Mouse (Mus musculus): ENCODE data around the gene Cntn1. TPM values are rescaled to one million over a fixed set of nuclear protein-coding genes. Genes with fewer than 3 reads are reported as not detected.

The Cntn1 gene
- polyA plus RNA-seq, 1 experiment from 2014 or later = 0.05 TPM

- no peaks in the 10 kb centered on the region for H3K9me3 ChIP-seq (replicated peaks)
- H3K36me3 ChIP-seq (replicated peaks) = no peaks in the 10 kb centered on the region
- no peaks in the 10 kb centered on the region for H3K27me3 ChIP-seq
- no peak overlapping the region for H3K4me3 ChIP-seq (replicated peaks)
- no peak for ATAC-seq (ENCODE audit: insufficient read depth)
- no peak overlapping the region for H3K9ac ChIP-seq
- H3K4me2 ChIP-seq = no peak overlapping the region
- H3K4me1 ChIP-seq (replicated peaks) = no peaks in the 10 kb centered on the region
- H3K27ac ChIP-seq (replicated peaks) = no peak overlapping the region
- 65% methylated on average over 6 of the region's 6 CpGs for WGBS (ENCODE audit: insufficient replicate concordance)
These were observed 220.9 kb downstream of the Cntn1 start for GRCm38 (mm10) chr15:92271801-92272365.

- no peaks in the 10 kb centered on the region for H3K36me3 ChIP-seq (replicated peaks)
- no peak overlapping the region for H3K9ac ChIP-seq
- H3K4me1 ChIP-seq (replicated peaks) = no peaks in the 10 kb centered on the region
- H3K4me2 ChIP-seq = no peak overlapping the region
- no peak for ATAC-seq (ENCODE audit: insufficient read depth)
- H3K4me3 ChIP-seq (replicated peaks) = no peak overlapping the region
- H3K27me3 ChIP-seq = no peaks in the 10 kb centered on the region
- WGBS (ENCODE audit: insufficient replicate concordance) = 42% methylated on average over 4 of the region's 4 CpGs
- no peak overlapping the region for H3K27ac ChIP-seq (replicated peaks)
- no peaks in the 10 kb centered on the region for H3K9me3 ChIP-seq (replicated peaks)
These were observed 225.9 kb downstream of the Cntn1 start for GRCm38 (mm10) chr15:92276826-92277225.

GRCm38 (mm10) chr15:92277984-92278383 lies 227.0 kb downstream of the Cntn1 start:
- H3K4me1 ChIP-seq (replicated peaks) = no peaks in the 10 kb centered on the region
- no peak for ATAC-seq (ENCODE audit: insufficient read depth)
- 60% methylated on average over 4 of the region's 4 CpGs for WGBS (ENCODE audit: insufficient replicate concordance)
- H3K4me2 ChIP-seq = no peak overlapping the region
- H3K36me3 ChIP-seq (replicated peaks) = no peaks in the 10 kb centered on the region
- H3K27me3 ChIP-seq = no peaks in the 10 kb centered on the region
- no peak overlapping the region for H3K4me3 ChIP-seq (replicated peaks)
- H3K9ac ChIP-seq = no peak overlapping the region
- no peaks in the 10 kb centered on the region for H3K9me3 ChIP-seq (replicated peaks)
- H3K27ac ChIP-seq (replicated peaks) = no peak overlapping the region

- H3K27ac ChIP-seq (replicated peaks) = no peak overlapping the region
- no peak overlapping the region for H3K4me2 ChIP-seq
These were observed 230.0 kb downstream of the Cntn1 start for GRCm38 (mm10) chr15:92280966-92281365.

GRCm38 (mm10) chr15:92287616-92288015 lies 236.7 kb downstream of the Cntn1 start:
- no peak for ATAC-seq (ENCODE audit: insufficient read depth)
- Histone ChIP-seq H3K4me3 (replicated peaks) (no peak overlapping the region), H3K9me3 (replicated peaks) (no peaks in the 10 kb centered on the region), H3K36me3 (replicated peaks) (no peaks in the 10 kb centered on the region), H3K4me1 (replicated peaks) (no peaks in the 10 kb centered on the region), H3K9ac (no peak overlapping the region), H3K4me2 (no peak overlapping the region), H3K27ac (replicated peaks) (no peak overlapping the region), H3K27me3 (no peaks in the 10 kb centered on the region)
- 54% methylated on average over 4 of the region's 4 CpGs for WGBS (ENCODE audit: insufficient replicate concordance)

More at GRCm38 (mm10) chr15:92280966-92281365, 230.0 kb downstream of the Cntn1 start:
- Histone ChIP-seq H3K36me3 (replicated peaks) (no peaks in the 10 kb centered on the region), H3K9me3 (replicated peaks) (no peaks in the 10 kb centered on the region), H3K4me3 (replicated peaks) (no peak overlapping the region), H3K9ac (no peak overlapping the region), H3K4me1 (replicated peaks) (no peaks in the 10 kb centered on the region), H3K27me3 (no peaks in the 10 kb centered on the region)
- no peak for ATAC-seq (ENCODE audit: insufficient read depth)
- 39% methylated on average over 6 of the region's 6 CpGs for WGBS (ENCODE audit: insufficient replicate concordance)

- H3K36me3 ChIP-seq (replicated peaks) = no peaks in the 10 kb centered on the region
- no peak overlapping the region for H3K4me2 ChIP-seq
- no peaks in the 10 kb centered on the region for H3K9me3 ChIP-seq (replicated peaks)
- ATAC-seq (ENCODE audit: insufficient read depth) = no peak
- no peaks in the 10 kb centered on the region for H3K4me1 ChIP-seq (replicated peaks)
- no peak overlapping the region for H3K4me3 ChIP-seq (replicated peaks)
- H3K27me3 ChIP-seq = no peaks in the 10 kb centered on the region
- no peak overlapping the region for H3K9ac ChIP-seq
- WGBS (ENCODE audit: insufficient replicate concordance) = 59% methylated on average over 3 of the region's 3 CpGs
- no peak overlapping the region for H3K27ac ChIP-seq (replicated peaks)
These were observed 245.5 kb downstream of the Cntn1 start for GRCm38 (mm10) chr15:92296479-92296878.

- Histone ChIP-seq H3K36me3 (replicated peaks) (no peaks in the 10 kb centered on the region), H3K27me3 (no peaks in the 10 kb centered on the region), H3K9me3 (replicated peaks) (no peaks in the 10 kb centered on the region), H3K4me2 (no peak overlapping the region), H3K4me1 (replicated peaks) (no peaks in the 10 kb centered on the region), H3K27ac (replicated peaks) (no peak overlapping the region), H3K9ac (no peak overlapping the region), H3K4me3 (replicated peaks) (no peak overlapping the region)
- no peak for ATAC-seq (ENCODE audit: insufficient read depth)
- WGBS (ENCODE audit: insufficient replicate concordance) = 69% methylated on average over 6 of the region's 6 CpGs
These were observed 251.8 kb downstream of the Cntn1 start for GRCm38 (mm10) chr15:92302796-92303195.

GRCm38 (mm10) chr15:92304221-92304620 lies 253.3 kb downstream of the Cntn1 start:
- WGBS (ENCODE audit: insufficient replicate concordance) = 68% methylated on average over 5 of the region's 5 CpGs
- no peaks in the 10 kb centered on the region for H3K4me1 ChIP-seq (replicated peaks)
- no peaks in the 10 kb centered on the region for H3K27me3 ChIP-seq
- H3K36me3 ChIP-seq (replicated peaks) = no peaks in the 10 kb centered on the region
- no peak overlapping the region for H3K9ac ChIP-seq
- ATAC-seq (ENCODE audit: insufficient read depth) = no peak
- H3K4me2 ChIP-seq = no peak overlapping the region
- no peak overlapping the region for H3K4me3 ChIP-seq (replicated peaks)
- H3K9me3 ChIP-seq (replicated peaks) = no peaks in the 10 kb centered on the region
- no peak overlapping the region for H3K27ac ChIP-seq (replicated peaks)

- no peaks in the 10 kb centered on the region for H3K36me3 ChIP-seq (replicated peaks)
- WGBS (ENCODE audit: insufficient replicate concordance) = 69% methylated on average over 6 of the region's 6 CpGs
- H3K9ac ChIP-seq = no peak overlapping the region
- no peak overlapping the region for H3K4me3 ChIP-seq (replicated peaks)
- no peaks in the 10 kb centered on the region for H3K27me3 ChIP-seq
- H3K27ac ChIP-seq (replicated peaks) = no peak overlapping the region
- ATAC-seq (ENCODE audit: insufficient read depth) = no peak
- H3K4me2 ChIP-seq = no peak overlapping the region
- no peaks in the 10 kb centered on the region for H3K4me1 ChIP-seq (replicated peaks)
- no peaks in the 10 kb centered on the region for H3K9me3 ChIP-seq (replicated peaks)
These were observed 271.0 kb downstream of the Cntn1 start for GRCm38 (mm10) chr15:92321959-92322358.

- Histone ChIP-seq H3K36me3 (replicated peaks) (no peaks in the 10 kb centered on the region), H3K27me3 (no peaks in the 10 kb centered on the region), H3K4me1 (replicated peaks) (no peaks in the 10 kb centered on the region), H3K27ac (replicated peaks) (no peak overlapping the region), H3K4me3 (replicated peaks) (no peak overlapping the region), H3K4me2 (no peak overlapping the region), H3K9ac (no peak overlapping the region), H3K9me3 (replicated peaks) (no peaks in the 10 kb centered on the region)
- 56% methylated on average over 7 of the region's 7 CpGs for WGBS (ENCODE audit: insufficient replicate concordance)
- no peak for ATAC-seq (ENCODE audit: insufficient read depth)
These were observed 276.1 kb downstream of the Cntn1 start for GRCm38 (mm10) chr15:92327111-92327510.

- Histone ChIP-seq H3K4me3 (replicated peaks) (no peak overlapping the region), H3K27ac (replicated peaks) (no peak overlapping the region), H3K27me3 (no peaks in the 10 kb centered on the region), H3K4me2 (no peak overlapping the region), H3K36me3 (replicated peaks) (no peaks in the 10 kb centered on the region), H3K4me1 (replicated peaks) (0 out of 2 replicates have a peak, but pooled peaks cover under 1% of the 10 kb centered on the region), H3K9ac (no peak overlapping the region), H3K9me3 (replicated peaks) (no peaks in the 10 kb centered on the region)
- WGBS (ENCODE audit: insufficient replicate concordance) = 72% methylated on average over 6 of the region's 6 CpGs
- no peak for ATAC-seq (ENCODE audit: insufficient read depth)
These were observed 289.3 kb downstream of the Cntn1 start for GRCm38 (mm10) chr15:92340253-92340652.

- Histone ChIP-seq H3K36me3 (replicated peaks) (no peaks in the 10 kb centered on the region), H3K9me3 (replicated peaks) (no peaks in the 10 kb centered on the region), H3K27ac (replicated peaks) (no peak overlapping the region), H3K27me3 (no peaks in the 10 kb centered on the region), H3K9ac (no peak overlapping the region), H3K4me3 (replicated peaks) (no peak overlapping the region), H3K4me1 (replicated peaks) (peaks cover 8% of the 10 kb centered on the region; the same call in 1 of the 2 replicates), H3K4me2 (no peak overlapping the region)
- 46% methylated on average over 2 of the region's 2 CpGs for WGBS (ENCODE audit: insufficient replicate concordance)
- no peak for ATAC-seq (ENCODE audit: insufficient read depth)
These were observed 290.5 kb downstream of the Cntn1 start for GRCm38 (mm10) chr15:92341424-92341823.

Data from liver, embryonic 15.5 days (tissue).